Mouse (Mus musculus): Measurements from ENCODE around the gene Dnah8.

Gene Dnah8

GRCm38 (mm10) chr17:30892730-30893129 is 268.6 kb downstream of the Dnah8 start:
- peak; percentile 21 for DNase-seq

- no peak for DNase-seq
Observed at GRCm38 (mm10) chr17:30897075-30897474, 272.9 kb downstream of the Dnah8 start.

DNA sequence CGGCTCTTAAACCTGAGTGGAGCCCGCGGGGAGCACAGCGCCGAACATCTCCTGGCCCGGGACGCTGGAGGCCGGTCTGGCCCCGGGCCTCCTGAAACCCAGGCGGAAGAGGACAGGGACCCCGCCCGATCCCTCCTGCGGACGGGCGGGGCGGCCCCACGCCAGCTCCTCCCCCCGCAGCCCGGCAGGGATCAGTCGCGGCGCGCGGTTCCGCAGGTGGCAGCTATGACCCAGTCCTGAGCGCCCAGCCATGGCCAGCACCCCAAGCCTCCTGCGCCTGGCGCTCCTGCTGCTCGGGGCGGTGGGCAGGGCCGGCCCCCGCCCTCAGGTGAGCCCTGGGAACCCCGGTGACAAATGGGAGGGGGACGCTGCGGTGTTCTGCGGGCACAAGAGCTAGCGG is 277.5 kb downstream of the Dnah8 start, which contains the start of gene Glp1r:
Gene Glp1r (plus strand): TSS at position 191 of the 400 bp plus-strand sequence.
- peak; percentile 29 for DNase-seq

DNA sequence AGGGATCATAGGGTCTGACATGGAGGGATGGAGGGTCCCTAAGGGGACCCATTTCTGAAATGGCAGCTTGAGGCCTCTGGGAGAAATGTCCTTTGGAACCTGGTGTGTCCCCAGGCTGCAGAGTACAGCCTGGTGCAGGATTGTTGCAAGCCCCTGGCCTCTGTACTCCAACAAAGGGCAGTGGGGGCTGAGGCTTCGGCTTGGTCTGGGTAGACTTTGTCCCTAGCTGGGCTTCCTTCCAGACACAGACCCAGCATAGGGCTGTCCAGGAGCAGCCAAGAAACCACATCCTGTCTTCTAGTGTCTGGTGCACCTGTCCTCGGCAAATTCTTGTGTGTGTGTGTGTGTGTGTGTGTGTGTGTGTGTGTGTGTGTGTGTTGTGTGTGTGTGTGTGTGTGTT is 279.9 kb downstream of the Dnah8 start:
- DNase-seq, result peak; percentile 54

DNA sequence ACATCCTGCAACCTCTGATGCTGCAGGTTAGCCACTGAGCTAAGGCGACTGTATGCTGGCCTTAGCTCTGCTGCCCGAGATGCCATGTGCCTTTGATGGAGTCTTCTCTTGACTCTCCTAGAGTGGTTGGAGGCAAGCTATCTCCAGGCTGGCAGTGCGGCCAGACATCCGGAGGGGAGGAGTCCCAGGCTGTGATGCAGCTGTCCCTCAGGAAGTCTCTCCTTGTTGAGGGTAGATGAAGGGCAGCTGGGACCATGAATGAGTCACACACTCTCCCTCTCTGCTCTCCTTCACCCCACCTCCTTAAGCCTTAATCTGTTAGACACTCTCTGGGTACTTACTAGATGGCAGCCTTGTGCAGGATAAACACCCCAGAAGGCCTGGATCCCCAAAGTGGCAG is 283.4 kb downstream of the Dnah8 start:
- DNase-seq, result no peak

DNA sequence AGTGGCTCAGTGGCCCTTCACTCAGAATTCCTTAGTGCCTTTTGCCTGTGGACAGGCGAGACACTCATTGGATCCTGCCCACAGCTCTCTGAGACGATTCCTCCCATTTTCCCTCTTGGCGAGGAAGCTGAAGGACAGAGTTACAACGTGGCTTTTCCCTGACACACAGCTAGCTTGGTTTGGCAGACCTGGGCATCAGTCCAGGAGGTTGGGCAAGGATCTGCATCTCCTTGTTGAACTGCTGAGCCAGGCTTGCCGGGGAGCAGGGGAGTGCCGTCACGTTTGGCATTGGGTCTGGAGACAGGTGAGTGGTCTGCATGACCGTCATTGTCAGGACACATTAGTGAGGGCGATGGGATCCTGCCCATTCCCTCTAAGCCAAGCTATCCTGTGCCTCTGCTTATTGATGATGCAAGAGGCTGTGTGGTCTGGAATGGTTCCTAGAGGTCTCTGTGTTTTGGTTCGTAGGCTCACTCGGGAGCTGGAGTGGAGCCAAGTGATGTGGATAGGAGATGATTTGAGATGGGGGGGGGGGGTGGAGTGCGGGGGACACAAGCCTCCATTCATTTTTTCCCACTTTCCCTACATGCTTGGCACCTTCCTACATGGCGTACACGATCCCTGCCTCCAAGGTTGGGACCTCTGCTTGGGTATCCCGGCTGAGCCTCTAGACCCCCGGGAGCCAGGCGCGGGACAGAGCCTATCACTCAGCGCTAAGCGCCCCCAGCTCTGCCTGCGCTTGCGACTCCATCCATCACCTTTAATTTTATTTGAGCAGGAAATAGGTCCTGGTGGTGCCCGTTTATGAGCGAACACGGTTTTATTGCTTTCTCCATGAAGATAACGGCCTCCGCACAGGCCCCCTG is 286.9 kb downstream of the Dnah8 start:
- DNase-seq, result no peak

DNA sequence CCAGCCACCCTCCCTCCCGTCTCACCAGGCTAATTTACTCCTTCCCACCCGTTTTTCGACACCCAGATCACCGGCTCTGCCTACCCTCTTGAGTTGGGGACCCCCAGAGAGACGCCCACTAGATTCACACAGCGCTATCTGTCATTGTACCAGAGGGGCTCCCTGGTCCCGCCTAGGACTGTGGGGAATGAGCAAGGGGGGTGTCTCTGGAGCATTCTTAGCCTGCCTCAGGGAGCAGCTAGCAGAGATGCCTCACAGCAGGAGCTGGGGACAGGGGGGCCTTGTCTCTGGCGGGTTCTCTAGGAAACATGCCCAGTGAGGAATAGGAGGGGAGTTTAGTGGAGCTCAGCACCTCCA is 287.6 kb downstream of the Dnah8 start:
- DNase-seq, result no peak

DNA sequence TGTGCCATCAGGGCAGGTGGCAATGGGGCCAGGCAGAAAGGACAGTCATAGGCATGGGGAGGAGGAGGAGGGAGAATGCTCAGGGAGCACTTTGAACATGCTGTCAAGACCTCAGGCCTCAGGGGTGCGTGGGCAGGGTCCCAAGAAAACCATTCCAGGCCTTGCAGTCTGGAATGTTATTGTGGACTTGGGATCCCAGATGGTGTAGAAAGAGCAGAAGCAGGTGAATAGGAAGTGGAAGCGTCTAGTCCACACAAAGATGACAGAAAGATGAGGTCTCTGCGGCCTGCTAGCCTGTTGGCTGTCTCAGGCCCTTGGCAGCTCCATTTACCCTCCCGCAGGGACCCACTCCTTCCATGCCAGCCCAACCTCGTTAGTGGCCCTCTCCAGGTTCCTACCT is 288.4 kb downstream of the Dnah8 start:
- no peak for DNase-seq

DNA sequence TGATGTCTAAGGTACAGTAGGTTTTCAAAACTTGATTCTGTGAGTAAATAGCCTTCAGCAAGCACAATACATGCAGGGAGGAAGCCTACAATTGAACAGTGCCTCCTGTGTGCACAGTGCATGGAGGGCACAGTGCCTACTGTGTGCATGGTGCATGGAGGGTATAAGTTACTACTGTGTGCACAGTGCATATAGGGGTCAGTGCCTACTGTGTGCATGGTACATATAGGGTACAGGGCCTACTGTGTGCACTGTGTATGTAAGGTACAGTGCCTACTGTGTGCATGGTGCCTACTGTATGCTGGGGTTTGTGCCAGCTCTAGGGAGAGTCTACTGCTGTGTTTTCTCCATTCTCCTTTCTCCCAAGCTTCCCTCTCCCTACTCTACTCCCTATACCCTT is 290.1 kb downstream of the Dnah8 start:
- DNase-seq, result no peak

GRCm38 (mm10) chr17:30923566-30923965 is 299.4 kb downstream of the Dnah8 start:
- DNase-seq, result no peak
